Mouse (Mus musculus): ENCODE data around the gene Asb16. TPM values are rescaled to one million over a fixed set of nuclear protein-coding genes. Genes with fewer than 3 reads are reported as not detected.

Asb16 gene
- polyA plus RNA-seq, 1 experiment: 0.56 TPM

GRCm38 (mm10) chr11:102226067-102226978, 42.2 kb upstream of the Asb16 start:
- no peak for DNase-seq (ENCODE audit: low read depth)
- no peak for TF ChIP-seq CTCF (IDR thresholded peaks at IDR 0.05; ENCODE audit: borderline replicate concordance, extremely low read depth, insufficient read depth, insufficient read length)
- TF ChIP-seq POLR2A (IDR thresholded peaks at IDR 0.05; ENCODE audit: borderline replicate concordance, extremely low read depth, insufficient read depth, insufficient read length, poor library complexity, severe bottlenecking): no peak

GRCm38 (mm10) chr11:102227270-102228190, 41.0 kb upstream of the Asb16 start:
- no peak for TF ChIP-seq POLR2A (IDR thresholded peaks at IDR 0.05; ENCODE audit: borderline replicate concordance, extremely low read depth, insufficient read depth, insufficient read length, poor library complexity, severe bottlenecking)
- no peak for TF ChIP-seq CTCF (IDR thresholded peaks at IDR 0.05; ENCODE audit: borderline replicate concordance, extremely low read depth, insufficient read depth, insufficient read length)
- DNase-seq (ENCODE audit: low read depth): peak; percentile 93

- no peak for DNase-seq (ENCODE audit: low read depth)
- TF ChIP-seq CTCF (IDR thresholded peaks at IDR 0.05; ENCODE audit: borderline replicate concordance, extremely low read depth, insufficient read depth, insufficient read length) (no peak), POLR2A (IDR thresholded peaks at IDR 0.05; ENCODE audit: borderline replicate concordance, extremely low read depth, insufficient read depth, insufficient read length, poor library complexity, severe bottlenecking) (no peak)
Observed at GRCm38 (mm10) chr11:102228191-102228545, 40.4 kb upstream of the Asb16 start.

GRCm38 (mm10) chr11:102228646-102229268, 39.8 kb upstream of the Asb16 start:
- DNase-seq (ENCODE audit: low read depth): peak; percentile 29
- TF ChIP-seq CTCF (IDR thresholded peaks at IDR 0.05; ENCODE audit: borderline replicate concordance, extremely low read depth, insufficient read depth, insufficient read length) (no peak), POLR2A (IDR thresholded peaks at IDR 0.05; ENCODE audit: borderline replicate concordance, extremely low read depth, insufficient read depth, insufficient read length, poor library complexity, severe bottlenecking) (no peak)

GRCm38 (mm10) chr11:102229331-102229953, 39.1 kb upstream of the Asb16 start:
- TF ChIP-seq POLR2A (IDR thresholded peaks at IDR 0.05; ENCODE audit: borderline replicate concordance, extremely low read depth, insufficient read depth, insufficient read length, poor library complexity, severe bottlenecking) (no peak), CTCF (IDR thresholded peaks at IDR 0.05; ENCODE audit: borderline replicate concordance, extremely low read depth, insufficient read depth, insufficient read length) (no peak)
- peak; percentile 73 for DNase-seq (ENCODE audit: low read depth)

- peak; percentile 71; the same call in 1 of the 2 replicates for TF ChIP-seq POLR2A (IDR thresholded peaks at IDR 0.05; ENCODE audit: borderline replicate concordance, extremely low read depth, insufficient read depth, insufficient read length, poor library complexity, severe bottlenecking)
- TF ChIP-seq CTCF (IDR thresholded peaks at IDR 0.05; ENCODE audit: borderline replicate concordance, extremely low read depth, insufficient read depth, insufficient read length): no peak
Observed at GRCm38 (mm10) chr11:102230006-102230741, 38.4 kb upstream of the Asb16 start, which contains the start of gene Hdac5. Gene Hdac5 (minus strand): TSS chr11:102230166.

GRCm38 (mm10) chr11:102236022-102236421, 32.5 kb upstream of the Asb16 start:
- no peak for TF ChIP-seq CTCF (IDR thresholded peaks at IDR 0.05; ENCODE audit: borderline replicate concordance, extremely low read depth, insufficient read depth, insufficient read length)
- no peak for TF ChIP-seq POLR2A (IDR thresholded peaks at IDR 0.05; ENCODE audit: borderline replicate concordance, extremely low read depth, insufficient read depth, insufficient read length, poor library complexity, severe bottlenecking)
- no peak for DNase-seq (ENCODE audit: low read depth)

More at GRCm38 (mm10) chr11:102230006-102230741, 38.4 kb upstream of the Asb16 start, which contains the start of gene Hdac5:
- peak; percentile 99 for DNase-seq (ENCODE audit: low read depth)

GRCm38 (mm10) chr11:102240636-102241035, 27.9 kb upstream of the Asb16 start:
- no peak for TF ChIP-seq CTCF (IDR thresholded peaks at IDR 0.05; ENCODE audit: borderline replicate concordance, extremely low read depth, insufficient read depth, insufficient read length)
- no peak for TF ChIP-seq POLR2A (IDR thresholded peaks at IDR 0.05; ENCODE audit: borderline replicate concordance, extremely low read depth, insufficient read depth, insufficient read length, poor library complexity, severe bottlenecking)
- no peak for DNase-seq (ENCODE audit: low read depth)

GRCm38 (mm10) chr11:102241246-102241645, 27.3 kb upstream of the Asb16 start:
- TF ChIP-seq CTCF (IDR thresholded peaks at IDR 0.05; ENCODE audit: borderline replicate concordance, extremely low read depth, insufficient read depth, insufficient read length): no peak
- TF ChIP-seq POLR2A (IDR thresholded peaks at IDR 0.05; ENCODE audit: borderline replicate concordance, extremely low read depth, insufficient read depth, insufficient read length, poor library complexity, severe bottlenecking): no peak
- DNase-seq (ENCODE audit: low read depth): no peak

GRCm38 (mm10) chr11:102241874-102242273, 26.7 kb upstream of the Asb16 start:
- no peak for DNase-seq (ENCODE audit: low read depth)
- TF ChIP-seq POLR2A (IDR thresholded peaks at IDR 0.05; ENCODE audit: borderline replicate concordance, extremely low read depth, insufficient read depth, insufficient read length, poor library complexity, severe bottlenecking) (no peak), CTCF (IDR thresholded peaks at IDR 0.05; ENCODE audit: borderline replicate concordance, extremely low read depth, insufficient read depth, insufficient read length) (no peak)
